Mouse (Mus musculus): ENCODE results near the gene Phf5a.

Phf5a gene

DNA sequence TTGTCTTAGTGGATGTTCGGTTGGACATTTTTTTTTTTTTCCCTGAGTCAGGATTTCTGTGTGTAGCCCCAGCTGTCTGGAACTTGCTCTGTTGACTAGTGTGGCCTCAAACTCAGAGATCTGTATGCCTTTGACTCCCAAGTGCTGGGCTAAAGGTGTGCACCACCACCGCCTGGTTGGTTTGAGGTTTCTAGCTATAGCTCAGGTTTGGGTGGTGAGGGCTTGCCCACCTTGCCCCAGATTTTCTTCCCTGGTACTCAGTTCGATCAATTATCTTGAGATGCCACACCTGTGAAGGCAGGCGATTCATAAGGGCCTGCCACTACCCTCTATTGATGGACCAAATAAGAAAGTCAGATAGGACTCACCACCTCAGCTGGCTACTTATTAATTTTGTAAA lies 24.6 kb downstream of the Phf5a start:
- DNase-seq: no peak

DNA sequence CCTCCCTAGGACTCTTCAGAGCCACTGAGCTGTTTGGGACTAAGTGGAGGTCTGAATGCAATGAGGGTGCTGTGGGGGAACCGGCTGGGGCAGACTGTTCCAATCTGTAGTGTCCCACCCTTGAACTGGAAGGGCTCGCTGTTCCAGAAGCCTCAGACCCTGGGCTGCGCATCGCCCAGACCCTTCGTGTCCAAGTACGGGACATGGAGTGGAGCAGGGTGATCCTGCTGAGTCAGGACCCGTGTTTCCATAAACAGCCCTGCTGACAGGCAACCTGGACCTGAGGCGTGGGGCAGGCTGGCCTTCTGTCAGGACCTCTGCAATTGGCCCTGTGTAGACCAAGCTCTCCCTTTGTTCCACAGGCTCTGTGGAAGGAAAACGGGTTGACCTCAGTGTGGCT lies 25.0 kb downstream of the Phf5a start:
- no peak for DNase-seq

DNA sequence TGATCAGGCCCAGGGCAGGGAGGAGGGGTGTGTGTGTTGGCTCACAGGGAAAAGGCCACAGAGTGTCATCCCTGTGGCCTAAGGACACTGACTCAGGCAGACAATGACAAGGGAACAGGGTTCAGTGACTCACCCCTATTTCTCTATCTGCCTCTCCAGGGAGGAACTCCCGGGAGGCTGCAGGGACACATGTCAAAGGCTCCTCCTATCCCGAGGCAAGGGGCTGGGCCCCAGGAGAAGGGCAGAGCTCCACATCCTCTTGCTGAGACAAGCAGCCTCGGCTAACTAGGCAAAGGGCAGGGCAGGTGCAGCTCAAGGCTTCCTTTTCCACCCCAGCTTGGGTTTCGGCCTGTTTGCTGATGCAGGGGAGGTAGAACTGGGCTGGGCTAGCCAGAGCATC lies 26.0 kb downstream of the Phf5a start:
- DNase-seq: no peak

DNA sequence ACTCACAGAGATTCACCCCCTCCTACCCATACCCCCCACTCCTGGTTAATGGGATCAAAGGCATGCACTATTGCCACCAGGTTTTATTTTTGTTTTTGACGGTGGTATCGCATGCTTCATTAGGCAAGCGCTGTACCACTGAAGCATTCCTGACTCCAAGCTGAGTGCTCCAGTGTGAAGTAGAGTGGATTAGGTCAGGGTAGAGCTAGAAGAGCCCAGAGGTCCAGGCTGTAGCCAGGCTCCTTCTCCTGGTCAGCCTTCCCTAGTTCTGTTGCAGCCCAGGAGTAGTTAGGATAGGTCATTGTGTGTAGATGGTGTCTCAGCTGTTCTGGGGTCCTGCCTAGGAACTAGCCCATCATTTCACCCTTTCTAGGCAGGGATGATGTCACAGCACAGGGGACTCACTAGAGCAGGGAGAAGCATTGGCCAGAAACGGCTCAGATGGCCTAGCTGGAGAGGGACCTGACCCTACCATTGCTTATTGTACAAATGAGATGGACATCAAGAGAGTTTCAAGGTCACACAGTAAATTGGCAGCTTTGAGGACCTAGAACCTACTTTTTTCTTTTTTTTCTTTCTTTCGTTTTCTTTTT lies 26.6 kb downstream of the Phf5a start:
- no peak for DNase-seq

DNA sequence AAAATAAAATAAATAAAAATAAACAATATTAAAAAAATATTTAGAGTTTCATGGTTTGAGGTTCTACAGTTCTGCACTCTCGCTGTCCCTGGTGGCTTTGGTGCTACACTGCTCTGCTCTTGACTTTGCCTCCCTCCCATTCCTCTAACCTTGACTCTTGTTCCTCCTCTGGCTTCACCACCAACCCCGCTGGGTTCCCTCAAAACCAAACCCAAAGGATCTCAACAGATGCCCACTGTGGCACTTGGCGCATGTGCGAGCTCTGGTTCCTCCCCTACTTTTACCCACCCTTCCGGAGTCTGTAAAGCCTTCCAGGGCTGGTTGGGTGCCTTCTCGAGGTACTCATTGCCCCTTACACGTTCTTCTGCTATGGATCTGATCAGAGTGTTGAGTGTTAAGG lies 29.4 kb downstream of the Phf5a start:
- DNase-seq: no peak

DNA sequence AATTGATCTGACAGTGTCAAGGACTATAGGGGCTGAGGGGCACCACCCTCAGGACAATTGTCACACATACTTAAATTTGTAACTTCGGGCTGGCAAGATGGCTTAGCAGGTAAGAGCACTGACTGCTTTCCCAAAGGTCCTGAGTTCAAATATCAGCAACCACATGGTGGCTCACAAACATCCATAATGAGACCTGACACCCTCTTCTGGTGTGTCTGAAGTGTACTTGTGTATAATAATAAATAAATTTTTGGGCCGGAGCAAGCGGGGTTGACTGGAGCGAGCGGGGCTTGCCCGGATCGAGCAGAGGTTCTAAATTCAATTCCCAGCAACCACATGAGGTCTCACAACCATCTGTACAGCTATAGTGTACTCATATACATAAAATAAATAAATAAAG lies 31.4 kb downstream of the Phf5a start:
- no peak for DNase-seq

DNA sequence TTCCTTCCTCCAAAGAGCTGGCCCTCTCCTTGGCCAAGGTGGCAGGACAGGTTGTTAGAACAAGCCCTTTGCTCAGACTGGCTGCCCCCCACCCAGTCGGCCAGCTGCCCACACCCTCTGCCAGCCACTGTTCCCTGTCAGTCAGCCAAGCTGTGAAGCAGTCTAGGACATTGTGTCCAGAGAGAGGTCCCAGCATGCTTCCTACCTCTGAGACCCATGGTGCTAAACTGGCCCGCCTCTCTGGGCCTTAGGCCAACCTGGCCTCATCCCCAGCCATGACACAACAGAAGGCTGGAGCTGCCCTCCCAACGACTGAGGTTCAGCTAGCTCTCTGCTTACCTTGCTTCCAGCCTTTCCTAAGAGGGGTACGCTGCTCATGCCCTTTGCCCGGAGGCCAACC lies 32.1 kb downstream of the Phf5a start:
- DNase-seq: peak; percentile 96 to 97

DNA sequence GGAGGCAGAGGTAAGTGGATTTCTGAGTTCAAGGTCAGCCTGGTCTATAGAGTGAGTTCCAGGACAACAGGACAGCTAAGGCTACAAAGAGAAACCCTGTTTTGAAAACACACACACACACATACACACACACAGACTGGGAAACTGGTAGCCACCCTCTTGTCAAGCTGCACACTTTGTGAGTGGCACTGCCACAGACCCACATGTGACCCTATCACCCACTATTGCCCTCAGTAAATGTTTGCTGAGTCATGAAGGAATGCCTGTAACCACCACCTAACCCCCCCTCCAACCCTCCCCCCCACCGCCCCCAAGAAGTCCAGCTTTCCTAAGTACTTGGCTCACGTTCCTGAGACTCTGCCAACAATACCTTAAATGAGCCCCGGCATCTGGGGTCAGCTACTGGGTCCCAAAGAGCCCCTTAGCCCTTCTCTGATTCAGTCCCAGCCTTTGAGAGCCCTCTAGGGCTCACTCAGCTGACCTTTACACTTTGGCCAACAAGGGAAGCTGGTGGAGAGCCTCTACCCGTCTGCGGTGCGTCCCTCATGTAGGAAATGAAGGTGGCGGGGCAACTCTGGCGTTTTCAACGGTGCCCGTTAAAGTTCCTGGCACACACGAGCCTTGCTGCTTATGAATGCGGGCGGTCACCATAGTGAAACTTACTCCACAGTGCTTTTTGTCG lies 33.0 kb downstream of the Phf5a start:
- DNase-seq: peak in 1 of 2 experiments; percentile 30

DNA sequence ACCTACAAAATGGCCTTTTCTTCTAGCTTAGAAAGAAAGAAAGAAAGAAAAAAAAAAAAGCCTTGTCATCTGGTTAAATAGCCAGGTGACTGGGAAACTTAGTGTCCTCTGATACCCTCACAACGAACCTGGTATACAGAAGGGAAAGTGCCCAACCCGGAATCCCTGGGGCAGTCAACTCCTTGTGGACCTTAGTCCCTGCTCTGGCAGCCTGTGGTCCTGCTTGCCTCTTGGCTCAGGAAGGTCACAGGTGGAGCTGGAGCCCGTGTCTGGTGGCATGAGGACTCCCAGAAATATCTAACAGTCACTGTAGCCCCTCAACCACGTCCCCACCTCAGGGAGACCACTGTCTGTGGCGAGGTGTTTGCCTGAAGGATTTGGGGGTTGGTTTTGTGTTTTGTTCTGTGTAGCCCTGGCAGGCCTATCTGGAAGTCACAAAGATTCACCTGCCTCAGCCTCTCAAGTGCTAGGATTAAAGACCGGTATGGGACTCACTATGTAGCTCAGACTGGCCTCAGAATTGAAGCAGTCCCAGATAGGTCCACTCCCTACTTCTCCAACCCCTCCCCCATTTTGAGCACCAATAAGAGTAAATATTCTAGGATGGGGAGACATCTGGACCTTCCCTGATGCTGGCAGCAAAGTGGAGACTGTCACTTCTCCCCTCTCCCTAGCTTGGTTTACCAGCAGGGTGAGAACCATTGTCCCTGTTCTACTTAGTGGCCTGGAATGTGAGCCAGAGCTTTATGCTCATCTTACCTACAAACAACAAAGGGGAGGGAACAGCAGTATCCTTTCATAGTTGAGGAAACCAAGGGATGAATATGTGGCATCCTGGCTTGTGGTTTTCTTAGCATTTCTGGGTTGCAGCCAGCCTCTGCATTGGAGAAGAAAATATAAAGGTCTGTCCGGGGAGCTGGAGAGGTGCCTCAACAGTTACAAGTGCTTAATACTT lies 34.5 kb downstream of the Phf5a start:
- peak in 1 of 2 experiments; percentile 22 for DNase-seq

DNA sequence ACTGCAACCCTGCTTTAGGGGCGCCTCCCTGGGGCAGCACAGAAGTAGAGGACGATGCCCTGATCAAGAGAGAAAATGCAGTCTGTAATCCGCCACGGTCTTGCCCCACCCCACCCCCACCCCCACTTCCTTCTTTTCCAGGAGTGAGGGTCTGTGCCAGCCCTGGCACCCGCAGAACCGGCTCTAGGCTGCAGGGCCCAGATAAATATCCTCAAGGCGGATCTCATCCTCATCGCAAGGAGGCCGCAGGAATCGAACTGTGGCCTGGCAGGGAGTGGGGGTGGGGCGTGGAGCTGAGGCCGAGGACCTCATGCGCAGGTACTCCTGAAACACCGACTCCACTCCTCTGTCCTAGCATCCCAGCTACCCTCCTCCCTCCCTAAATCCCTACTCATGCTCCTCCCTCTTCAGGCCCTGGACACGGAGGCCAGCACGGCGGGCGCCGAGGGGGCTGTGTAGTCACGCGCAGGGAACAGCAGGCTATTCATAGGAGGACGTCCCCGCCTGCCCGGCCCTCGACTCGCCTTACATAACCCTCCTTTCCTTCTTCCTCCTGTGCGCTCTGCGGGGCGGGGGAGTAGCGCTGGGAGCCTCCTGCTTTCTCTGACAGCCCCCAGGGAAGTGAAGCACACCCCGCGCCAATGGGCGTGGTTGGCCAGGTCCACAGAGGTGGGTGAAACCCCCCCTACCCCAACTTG lies 35.4 kb downstream of the Phf5a start:
- peak; percentile 69 to 77 for DNase-seq

DNA sequence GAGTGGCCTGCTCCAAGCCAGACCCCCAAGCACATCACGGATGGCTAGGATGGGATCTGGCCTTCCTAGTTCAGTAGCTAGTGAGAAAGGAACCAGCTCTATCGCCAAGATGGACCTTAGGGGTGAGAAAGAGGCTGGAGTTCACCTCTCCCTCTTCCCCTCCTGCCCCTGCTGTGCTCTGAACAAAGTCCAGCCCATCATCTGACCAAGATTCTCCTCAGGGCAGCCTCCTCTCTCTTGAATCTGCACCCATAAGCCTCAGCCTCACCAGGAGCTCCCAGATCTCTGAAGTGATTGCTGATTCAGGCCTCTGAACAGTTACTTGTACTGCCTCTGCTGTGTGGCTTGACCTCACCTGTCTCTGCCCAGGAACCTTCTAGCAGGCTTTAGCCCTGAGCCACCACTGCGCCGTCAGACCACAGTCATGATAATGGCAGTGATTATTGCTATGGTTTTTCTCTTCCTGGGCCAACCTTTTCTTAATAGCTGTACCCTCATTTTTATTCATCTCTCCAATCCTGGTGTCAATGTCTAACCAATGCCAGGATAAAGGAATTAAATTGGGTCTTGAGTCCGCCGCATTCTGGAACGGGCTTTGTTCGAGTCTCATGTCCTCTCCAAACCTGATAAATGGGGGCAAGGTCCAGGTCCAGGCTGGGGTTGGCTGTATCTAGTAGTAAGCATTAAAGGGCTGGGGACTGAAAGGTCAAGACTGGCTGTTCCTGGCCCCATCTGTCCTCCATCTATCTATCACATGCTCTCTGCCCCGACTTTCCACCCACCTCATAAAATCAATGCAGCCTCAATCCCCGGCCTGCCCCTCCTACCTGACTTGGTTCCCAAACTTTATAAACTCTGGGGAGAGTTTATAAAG lies 36.5 kb downstream of the Phf5a start:
- DNase-seq: peak; percentile 31 to 33

DNA sequence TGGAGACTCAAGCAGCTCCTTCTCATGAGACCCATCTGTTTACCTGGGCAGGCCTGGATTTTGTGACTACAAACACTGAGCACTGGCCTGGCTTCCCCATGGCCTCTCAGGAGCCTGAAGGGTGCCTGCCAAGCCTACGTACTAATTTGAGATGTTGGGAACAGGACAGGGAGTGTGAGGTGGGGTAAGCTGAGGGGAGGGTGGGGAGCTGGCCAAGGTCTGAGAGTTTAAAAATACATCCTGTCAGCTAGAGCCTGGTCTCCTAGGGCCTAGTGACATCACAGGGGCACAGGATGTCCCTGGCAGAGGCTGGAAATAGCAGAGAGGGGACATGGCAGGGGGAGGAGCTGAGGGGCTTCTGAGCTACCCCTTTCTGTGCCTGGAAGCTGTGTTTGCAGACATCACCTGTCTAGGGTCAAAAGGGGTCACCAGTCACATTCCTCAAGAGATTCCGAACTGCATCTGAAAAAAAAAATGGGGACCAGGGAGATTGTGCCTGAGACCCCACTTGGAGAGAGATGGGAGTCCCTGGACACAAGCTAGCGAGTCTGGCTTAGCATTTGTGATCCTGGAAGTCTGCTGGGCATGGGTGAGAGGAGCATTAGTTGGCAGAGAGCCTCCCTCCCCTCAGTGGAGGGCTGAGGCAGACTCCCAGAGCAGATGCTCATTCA lies 37.4 kb downstream of the Phf5a start:
- DNase-seq: peak; percentile 71 to 77

DNA sequence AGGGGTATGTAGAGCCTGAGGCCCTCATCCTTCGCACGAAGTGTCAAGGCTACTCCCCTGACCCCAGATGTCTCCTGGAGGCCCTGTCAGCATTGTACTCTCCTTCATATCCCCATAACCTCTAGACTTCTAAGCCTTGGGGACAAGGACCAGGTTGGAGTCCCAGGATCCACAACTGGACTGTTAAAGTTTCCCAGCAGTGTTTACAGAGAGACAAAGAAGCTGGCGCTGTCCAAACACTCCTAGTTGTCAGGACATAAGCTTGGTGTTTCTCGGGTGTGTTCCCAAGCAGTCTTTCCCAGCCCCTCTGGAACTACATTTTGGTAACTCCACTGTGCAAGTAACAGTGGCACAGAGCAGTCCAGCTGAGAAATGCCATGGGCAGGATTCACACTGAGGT lies 38.2 kb downstream of the Phf5a start:
- no peak for DNase-seq

DNA sequence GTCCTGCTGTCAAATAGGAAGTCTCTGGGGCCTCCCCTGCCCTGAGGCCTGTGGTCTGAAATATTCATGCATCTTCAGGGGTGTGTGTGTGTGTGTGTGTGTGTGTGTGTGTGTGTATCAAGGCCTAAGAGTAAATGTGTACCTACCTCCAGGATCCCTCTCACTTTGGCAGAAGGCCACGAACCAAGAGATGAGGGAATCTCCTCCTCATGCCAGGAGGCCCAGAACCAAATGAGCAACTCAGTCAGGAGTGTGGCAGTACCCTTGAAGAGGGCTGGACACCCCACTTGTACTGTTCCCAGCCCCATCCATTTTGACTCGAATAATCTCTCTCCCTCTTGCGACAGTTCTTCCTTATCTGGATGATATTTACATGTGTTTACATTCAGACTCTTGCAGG lies 39.5 kb downstream of the Phf5a start:
- DNase-seq: peak; percentile 45 to 48

DNA sequence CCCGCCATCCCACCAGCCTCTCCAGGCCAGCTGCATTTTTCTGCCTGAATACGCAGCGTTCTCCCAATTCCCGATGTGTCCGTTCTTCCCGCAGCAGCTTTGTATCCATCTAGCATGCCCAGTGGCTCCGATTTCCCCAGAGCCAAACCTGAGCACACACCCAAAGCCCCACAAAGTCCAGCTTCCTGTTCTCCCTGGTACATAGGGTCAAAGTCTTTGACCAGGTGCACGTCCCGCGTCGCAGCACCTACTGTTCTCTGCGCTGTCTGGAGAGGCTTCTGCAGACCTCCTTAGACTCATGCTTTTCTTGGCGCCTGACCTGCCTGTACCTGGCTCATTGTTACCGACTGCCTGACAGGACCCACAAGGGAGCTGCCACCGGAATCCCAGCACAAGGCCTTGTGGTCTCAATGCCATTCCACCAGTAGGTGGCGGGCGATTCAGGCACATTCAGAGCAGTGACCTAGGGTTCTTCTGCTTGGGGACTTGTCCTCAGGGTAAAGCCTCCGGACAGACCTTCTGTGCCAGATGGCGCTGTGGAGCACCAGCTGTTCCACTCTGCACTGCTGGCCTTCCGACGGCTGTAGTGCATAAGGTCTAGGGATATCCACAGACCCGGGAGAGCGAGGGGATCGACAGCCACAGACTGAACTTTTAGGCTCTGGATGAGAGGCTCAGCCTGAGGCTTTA lies 40.4 kb downstream of the Phf5a start:
- DNase-seq: peak; percentile 96

DNA sequence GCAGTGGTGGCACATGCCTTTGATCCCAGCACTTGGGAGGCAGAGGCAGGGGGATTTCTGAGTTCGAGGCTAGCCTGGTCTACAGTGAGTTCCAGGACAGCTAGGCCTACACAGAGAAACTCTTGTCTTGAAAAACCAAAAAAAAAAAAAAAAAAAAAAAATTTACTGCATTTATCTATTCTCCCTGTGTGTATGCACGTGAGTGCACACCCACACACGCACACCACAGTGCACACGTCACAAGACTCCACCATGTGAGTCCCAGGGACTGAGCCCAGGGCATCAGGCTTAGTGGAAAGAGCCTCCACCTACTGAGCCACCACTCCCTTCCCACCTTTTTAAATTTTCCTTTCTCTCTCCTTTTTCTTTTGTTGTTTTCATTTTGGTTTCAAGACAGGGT lies 41.2 kb downstream of the Phf5a start:
- no peak for DNase-seq

DNA sequence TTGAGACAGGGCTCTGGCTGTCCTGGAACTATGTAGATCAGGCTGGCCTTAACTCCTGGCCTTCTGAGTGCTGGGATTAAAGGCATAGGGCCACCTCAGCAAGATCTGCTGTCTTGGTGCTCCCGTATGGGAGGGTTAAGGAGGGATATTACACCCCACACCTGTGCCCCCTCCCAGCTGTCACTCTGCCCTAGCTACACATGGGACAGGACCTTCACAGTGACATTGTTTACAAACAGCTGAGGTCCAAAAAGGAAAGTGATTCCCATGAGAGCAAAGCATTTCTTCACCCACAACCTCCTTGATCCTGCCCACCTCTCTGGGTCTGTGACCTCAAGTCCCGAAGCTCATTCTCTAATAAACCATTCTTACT lies 42.5 kb downstream of the Phf5a start:
- no peak for DNase-seq

DNA sequence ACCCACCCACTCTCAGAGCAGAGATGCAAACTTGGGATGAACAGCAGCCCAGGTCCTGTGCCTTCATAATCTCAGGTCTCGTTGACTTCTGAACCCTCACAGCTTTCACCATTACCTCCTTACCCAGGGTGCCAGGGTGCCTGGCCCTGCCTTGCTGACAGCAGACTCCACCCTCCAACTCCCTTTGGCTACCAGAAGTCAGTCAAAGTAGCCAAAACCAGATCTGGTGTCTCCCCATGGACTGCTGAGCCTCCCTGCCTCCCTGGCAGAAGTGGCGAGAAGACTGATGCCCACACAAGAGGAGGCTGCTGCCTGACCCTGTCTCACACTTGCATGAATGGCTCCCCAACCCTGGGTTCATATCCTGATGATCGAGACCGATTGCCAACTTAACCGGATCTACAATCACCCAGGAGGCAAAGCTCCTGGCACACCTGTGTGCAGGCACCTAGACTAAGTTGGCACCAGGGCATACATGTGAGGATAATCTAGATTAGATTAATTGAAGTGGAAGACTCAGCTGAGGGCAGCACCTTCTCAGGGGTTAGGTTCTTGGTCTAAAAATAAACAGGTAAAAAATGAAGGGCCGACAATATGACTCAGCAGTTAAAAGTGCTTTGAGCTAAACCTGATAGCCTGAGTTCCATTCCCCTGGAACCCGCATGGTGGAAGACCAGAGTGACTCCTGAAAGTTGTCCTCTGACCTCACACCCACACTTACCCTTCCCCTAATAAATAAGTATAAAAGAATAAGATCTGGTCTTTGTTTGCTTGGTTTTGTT lies 43.1 kb downstream of the Phf5a start:
- no peak for DNase-seq

DNA sequence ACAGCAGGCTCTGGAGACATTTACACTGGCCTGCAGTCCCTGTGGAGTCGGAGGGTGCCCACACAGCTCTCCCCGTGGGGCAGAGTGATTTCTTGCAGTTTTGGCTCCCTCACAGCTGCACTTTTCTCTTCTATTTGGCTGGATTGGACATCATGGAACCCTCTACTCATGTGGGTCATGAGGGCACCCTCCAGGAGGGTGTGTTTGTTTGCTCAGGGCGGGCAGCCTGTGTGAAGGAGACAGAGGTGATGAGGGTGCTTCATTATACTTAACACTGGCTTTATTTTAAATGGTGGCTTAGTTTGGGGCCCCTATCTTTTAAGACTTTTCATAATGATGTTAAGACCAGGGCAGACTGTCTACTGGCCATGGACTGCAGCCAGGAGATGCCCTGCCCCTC lies 46.9 kb downstream of the Phf5a start:
- DNase-seq: no peak

DNA sequence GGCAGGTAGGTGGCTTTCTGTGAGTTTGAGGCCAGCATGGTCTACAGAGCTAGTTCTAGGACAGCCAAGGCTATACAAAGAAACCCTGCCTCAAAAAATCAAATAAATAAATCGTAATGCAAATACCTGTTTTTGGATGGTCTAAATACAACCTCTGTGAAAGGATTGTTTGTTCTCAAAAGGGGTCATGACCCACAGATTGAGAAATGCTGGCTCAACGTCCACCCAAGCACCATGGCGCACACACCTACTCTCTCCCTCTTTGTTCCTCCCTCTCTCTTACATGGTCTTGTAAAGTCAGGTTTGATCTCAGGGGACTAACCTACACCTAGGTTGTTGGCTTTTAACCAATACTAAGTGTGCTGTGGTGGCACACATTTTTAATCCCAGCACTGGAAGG lies 49.1 kb downstream of the Phf5a start:
- no peak for DNase-seq
